Mouse (Mus musculus): ENCODE results near the gene Nell2.

- TF ChIP-seq POLR2A (IDR thresholded peaks at IDR 0.05; ENCODE audit: low read depth, low read length) (no peak), CTCF (IDR thresholded peaks at IDR 0.05; ENCODE audit: extremely low read depth, insufficient read length, insufficient replicate concordance, low read depth, low read length) (no peak)
Observed at GRCm38 (mm10) chr15:95257131-95257530, 271.2 kb downstream of the Nell2 start.

Data from small intestine, adult 2 months (tissue).